Mouse (Mus musculus) midbrain, embryonic 13.5 days (tissue): Measurements from ENCODE around the gene Fam71e2. TPM values are rescaled to one million over a fixed set of nuclear protein-coding genes. Genes with fewer than 3 reads are reported as not detected.

Experiments used
- ATAC-seq: fragments of 200-750 bp; cut with Nextera tagmentation; 2 replicates; pipeline ENCODE4 v1.8.0; 2017; ENCODE audit warnings: mild to moderate bottlenecking, moderate TSS enrichment, moderate library complexity
- H3K27ac ChIP-seq: fragments of 300-500 bp; sonication (generic); 2 replicates; pipeline ENCODE4 v1.5.1; 2015; ENCODE audit warnings: inconsistent platforms, mild to moderate bottlenecking, moderate library complexity
- H3K27me3 ChIP-seq: fragments of 300-500 bp; sonication (generic); 2 replicates; pipeline ENCODE4 v1.6.1; 2015; ENCODE audit warnings: mild to moderate bottlenecking, inconsistent platforms
- H3K36me3 ChIP-seq: fragments of 300-500 bp; sonication (generic); 2 replicates; pipeline ENCODE4 v1.6.1; 2015; ENCODE audit warnings: mild to moderate bottlenecking, inconsistent platforms
- H3K4me1 ChIP-seq: fragments of 300-500 bp; sonication (generic); replicated peaks from 2 replicates; pipeline ENCODE4 v1.6.1; 2015; ENCODE audit warnings: inconsistent platforms
- H3K4me2 ChIP-seq: fragments of 300-500 bp; sonication (generic); replicated peaks from 2 replicates; pipeline ENCODE4 v1.6.1; 2015; ENCODE audit warnings: moderate library complexity, mild to moderate bottlenecking, inconsistent platforms
- H3K4me3 ChIP-seq: fragments of 300-500 bp; sonication (generic); replicated peaks from 2 replicates; pipeline ENCODE4 v1.5.1; 2015; ENCODE audit warnings: mild to moderate bottlenecking, inconsistent platforms
- H3K9ac ChIP-seq: fragments of 300-500 bp; sonication (generic); replicated peaks from 2 replicates; pipeline ENCODE4 v1.6.1; 2015; ENCODE audit warnings: mild to moderate bottlenecking, inconsistent platforms
- H3K9me3 ChIP-seq: fragments of 300-500 bp; sonication (generic); 2 replicates; pipeline ENCODE4 v1.6.1; 2016; ENCODE audit warnings: mild to moderate bottlenecking, inconsistent platforms
- WGBS: fragments of 180-500 bp; shearing (Covaris S2); methylation state at CpG from one replicate; pipeline ENCODE4 v1.1.7; 2015; 5-methylcytosine and 5-hydroxymethylcytosine counted together
- polyA plus RNA-seq: library from polyadenylated mRNA; unstranded; fragments of >200 nt; fragmentation: Nextera tagmentation; extraction: Ambion mirVana; gene quantifications from 2 replicates; pipeline ENCODE4 v1.2.1, GENCODE M21; 2015

Gene Fam71e2
- polyA plus RNA-seq, 1 experiment from 2014 or later: not detected

DNA sequence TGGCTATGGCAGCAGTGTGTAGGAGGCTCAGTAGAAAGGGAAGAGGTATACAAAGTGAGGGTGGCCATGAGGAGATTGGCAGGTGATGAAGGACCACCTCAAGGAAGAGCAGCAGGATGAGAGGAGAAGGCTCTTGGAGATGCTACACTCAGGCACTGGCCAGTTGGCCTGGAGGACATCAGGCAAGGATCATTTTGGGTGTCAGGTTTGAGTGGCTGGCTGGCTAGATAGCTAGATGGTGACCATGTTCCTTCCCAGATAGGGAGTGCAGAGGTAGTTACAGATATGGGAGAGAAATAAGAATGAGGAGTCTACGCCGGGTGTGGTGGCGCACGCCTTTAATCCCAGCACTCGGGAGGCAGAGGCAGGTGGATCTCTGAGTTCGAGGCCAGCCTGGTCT is 26.2 kb downstream of the Fam71e2 start:
- Histone ChIP-seq H3K9ac (no peak overlapping the region), H3K4me1 (peaks cover 39% of the 10 kb centered on the region), H3K27ac (no peak overlapping the region), H3K9me3 (no peaks in the 10 kb centered on the region), H3K4me3 (no peak overlapping the region), H3K4me2 (no peak overlapping the region), H3K36me3 (peaks cover 38% of the 10 kb centered on the region), H3K27me3 (no peaks in the 10 kb centered on the region)
- 96% methylated on average over 6 of the region's 6 CpGs for WGBS
- no peak for ATAC-seq

DNA sequence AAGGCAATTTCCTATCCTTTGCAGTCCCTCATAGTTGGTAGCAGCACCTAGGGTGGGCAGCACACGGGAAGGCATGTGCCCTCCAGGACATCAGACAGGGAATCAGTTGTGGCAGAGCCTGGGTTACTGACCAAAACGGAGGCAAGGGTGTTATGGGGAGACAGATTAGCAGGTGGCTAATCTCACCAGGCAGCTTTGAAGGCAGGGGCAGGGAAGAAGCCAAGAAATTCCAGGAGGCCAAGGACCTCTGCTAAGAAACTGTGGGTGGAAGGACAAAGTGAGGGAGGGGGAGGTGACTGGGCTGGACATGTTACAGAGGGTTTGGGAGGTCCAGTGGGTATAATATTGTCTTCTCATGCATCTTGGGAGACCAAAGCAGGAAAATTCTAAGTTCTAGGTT is 27.7 kb downstream of the Fam71e2 start:
- Histone ChIP-seq H3K4me1 (peaks cover 49% of the 10 kb centered on the region), H3K27ac (no peak overlapping the region), H3K36me3 (peaks cover 34% of the 10 kb centered on the region), H3K9ac (peak overlapping the region; percentile 92; the same call in 1 of the 2 replicates), H3K4me3 (no peak overlapping the region), H3K9me3 (no peaks in the 10 kb centered on the region), H3K4me2 (no peak overlapping the region), H3K27me3 (no peaks in the 10 kb centered on the region)
- no peak for ATAC-seq
- 75% methylated on average over 2 of the region's 2 CpGs for WGBS

DNA sequence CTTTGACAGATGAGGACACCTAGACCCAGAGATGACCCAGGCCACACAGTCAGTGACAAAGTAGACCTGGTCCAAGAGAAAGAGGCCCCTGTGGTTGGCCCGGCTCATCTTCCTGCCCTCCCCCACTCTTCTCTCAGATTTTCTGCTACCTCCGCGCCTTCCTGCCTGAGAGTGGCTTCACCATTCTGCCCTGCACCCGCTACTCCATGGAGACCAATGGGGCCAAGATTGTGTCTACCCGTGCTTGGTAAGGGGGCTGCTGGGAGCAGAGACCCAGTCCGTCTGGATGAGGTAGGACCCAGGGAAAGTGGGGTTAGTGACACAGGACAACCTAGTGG is 28.7 kb downstream of the Fam71e2 start:
- H3K9me3 ChIP-seq: no peaks in the 10 kb centered on the region
- no peak overlapping the region for H3K27ac ChIP-seq
- peaks cover 50% of the 10 kb centered on the region for H3K4me1 ChIP-seq
- H3K27me3 ChIP-seq: no peaks in the 10 kb centered on the region
- ATAC-seq: no peak
- peak overlapping the region; percentile 88 for H3K4me2 ChIP-seq
- peaks cover 34% of the 10 kb centered on the region for H3K36me3 ChIP-seq
- WGBS: 90% methylated on average over 6 of the region's 6 CpGs
- H3K4me3 ChIP-seq: no peak overlapping the region
- peak overlapping the region; percentile 92; the same call in 1 of the 2 replicates for H3K9ac ChIP-seq

DNA sequence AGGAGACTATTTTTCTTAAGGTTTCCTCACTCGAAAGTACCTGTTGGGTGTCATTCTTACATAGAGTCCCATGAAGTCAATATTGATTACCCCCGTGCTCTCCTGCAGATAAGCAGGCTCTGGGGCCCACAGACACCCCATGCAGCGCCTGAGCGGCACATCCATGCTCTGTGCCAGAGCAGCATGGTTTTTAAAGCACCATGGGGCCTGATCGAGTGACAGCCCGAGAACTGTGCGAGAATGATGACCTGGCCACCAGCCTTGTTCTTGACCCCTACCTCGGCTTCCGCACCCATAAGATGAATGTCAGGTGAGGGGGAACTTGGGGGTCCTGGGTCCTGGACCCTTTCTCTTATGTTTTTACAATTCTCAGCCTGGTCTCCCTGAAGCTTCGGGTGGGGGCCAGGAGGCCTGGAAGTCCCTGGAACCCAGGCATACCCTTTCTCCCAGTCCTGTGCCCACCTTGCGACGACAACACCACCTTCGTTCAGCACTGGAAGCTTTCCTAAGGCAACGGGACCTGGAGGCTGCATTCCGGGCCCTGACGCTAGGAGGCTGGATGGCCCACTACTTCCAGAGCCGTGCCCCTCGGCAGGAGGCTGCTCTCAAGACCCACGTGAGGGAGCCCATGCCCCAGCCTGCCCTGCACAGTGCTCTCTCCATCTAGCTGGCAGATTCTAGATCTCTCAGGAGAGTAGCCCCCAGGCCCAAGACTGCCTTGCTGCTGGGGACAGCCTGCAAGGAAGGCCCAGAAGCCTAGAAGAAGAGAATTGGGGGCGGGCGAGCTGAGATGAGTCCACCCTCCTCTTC is 29.2 kb downstream of the Fam71e2 start:
- WGBS: 75% methylated on average over 21 of the region's 21 CpGs
- Histone ChIP-seq H3K9me3 (no peaks in the 10 kb centered on the region), H3K4me3 (peak overlapping the region; percentile 78), H3K36me3 (peaks cover 31% of the 10 kb centered on the region), H3K27ac (peak overlapping the region; percentile 97), H3K27me3 (no peaks in the 10 kb centered on the region), H3K4me2 (peak overlapping the region; percentile 88), H3K4me1 (peaks cover 47% of the 10 kb centered on the region), H3K9ac (peak overlapping the region; percentile 92)
- no peak for ATAC-seq

DNA sequence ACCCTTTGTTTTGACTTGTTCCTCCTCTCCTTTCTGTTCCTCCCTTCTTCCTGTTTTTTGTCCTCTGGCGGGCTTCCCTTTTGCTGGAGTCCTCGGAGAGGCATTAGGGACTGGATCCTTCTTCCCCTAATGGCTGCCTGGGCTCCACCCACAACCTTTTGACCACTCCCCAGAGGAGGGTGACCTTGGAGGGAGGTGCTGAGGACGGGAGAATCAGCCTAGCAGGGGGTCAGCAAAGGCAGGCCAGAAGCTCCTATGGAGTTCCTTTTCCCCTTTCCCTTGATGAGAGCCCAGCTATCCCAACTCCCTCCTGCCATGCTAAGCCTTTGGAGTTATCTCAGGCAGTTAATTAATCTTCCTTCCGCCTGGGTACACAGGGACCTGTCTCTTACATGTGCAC is 30.0 kb downstream of the Fam71e2 start:
- Histone ChIP-seq H3K4me1 (peaks cover 44% of the 10 kb centered on the region), H3K9ac (peak overlapping the region; percentile 92), H3K4me2 (peak overlapping the region; percentile 88), H3K4me3 (peak overlapping the region; percentile 78), H3K9me3 (no peaks in the 10 kb centered on the region), H3K27ac (peak overlapping the region; percentile 97), H3K27me3 (no peaks in the 10 kb centered on the region), H3K36me3 (peaks cover 23% of the 10 kb centered on the region)
- ATAC-seq: no peak
- WGBS: 5% methylated on average over 4 of the region's 4 CpGs

DNA sequence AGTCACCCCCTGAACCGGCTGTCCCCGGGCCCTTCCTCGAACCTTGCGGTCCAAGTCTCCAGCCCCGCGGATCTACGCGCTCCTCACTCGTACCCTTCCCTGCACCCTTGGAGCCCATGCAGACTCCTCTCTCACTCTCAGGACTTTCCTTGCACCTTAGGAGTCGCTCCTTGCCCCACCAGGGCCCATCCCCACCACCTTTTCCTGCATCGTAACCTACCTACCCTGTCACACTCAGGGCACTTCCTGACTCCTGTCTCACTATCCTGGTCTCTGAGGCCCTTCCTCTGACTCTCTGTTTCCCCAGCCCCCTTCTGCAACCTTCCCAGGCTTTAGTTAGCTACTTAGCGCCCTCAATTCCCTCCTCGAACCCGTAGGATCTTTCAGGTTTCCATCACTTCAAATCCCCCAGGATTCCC is 30.8 kb downstream of the Fam71e2 start:
- peak; percentile 55; the same call in 1 of the 2 replicates for ATAC-seq

DNA sequence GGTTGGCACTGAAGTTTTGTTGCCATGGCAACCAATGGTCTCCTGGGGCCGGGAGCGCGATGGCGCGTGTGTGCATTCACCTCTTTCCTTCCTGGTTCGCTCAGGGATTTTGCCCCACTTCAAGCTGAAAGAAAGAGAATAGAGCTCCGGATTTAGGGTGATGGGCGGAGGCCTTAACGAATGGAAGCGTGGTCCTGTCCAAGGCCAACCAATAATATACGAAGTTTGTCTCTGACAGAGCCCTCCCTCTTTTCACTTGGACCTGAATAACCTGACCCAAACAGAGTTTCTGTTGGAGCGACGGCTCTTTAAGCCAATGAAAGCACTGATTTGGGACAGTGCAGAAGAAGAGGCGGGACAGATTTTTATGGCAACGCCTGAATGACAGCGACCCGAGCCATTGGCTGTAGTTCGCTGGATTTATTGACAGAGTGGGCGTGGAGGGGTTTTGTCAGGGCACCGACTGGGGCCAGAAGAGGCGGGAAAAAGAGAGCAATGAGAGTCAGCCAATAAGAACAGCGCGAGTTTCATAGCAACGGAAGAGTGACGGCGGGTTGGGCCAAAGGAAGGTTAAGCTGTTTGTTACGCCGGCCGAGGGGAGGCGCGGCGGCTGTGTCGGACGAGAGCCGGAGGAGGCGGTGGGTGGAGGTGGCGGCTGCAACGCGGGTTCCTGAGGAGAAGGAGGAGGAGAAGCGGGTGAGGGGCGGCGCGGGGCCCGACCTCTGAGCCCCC is 31.4 kb downstream of the Fam71e2 start, which contains the start of gene Kmt5c:
TSS of gene Kmt5c (plus strand) at position 572 of the 732 bp plus-strand sequence.
- no peaks in the 10 kb centered on the region for H3K9me3 ChIP-seq
- peak within 1 kb of the TSS; percentile 78 for H3K4me3 ChIP-seq
- peaks cover 12% of the 10 kb centered on the region for H3K36me3 ChIP-seq
- H3K9ac ChIP-seq: peak within 1 kb of the TSS; percentile 92
- peak; percentile 98 for ATAC-seq
- H3K27ac ChIP-seq: peak within 1 kb of the TSS; percentile 97
- no peaks in the 10 kb centered on the region for H3K27me3 ChIP-seq
- under 1% methylated on average over 41 of the region's 44 CpGs for WGBS
- peaks cover 44% of the 10 kb centered on the region for H3K4me1 ChIP-seq
- H3K4me2 ChIP-seq: peak within 1 kb of the TSS; percentile 88

More for the DNA sequence above, 30.8 kb downstream of the Fam71e2 start:
- Histone ChIP-seq H3K9ac (peak overlapping the region; percentile 92), H3K4me1 (peaks cover 44% of the 10 kb centered on the region), H3K27me3 (no peaks in the 10 kb centered on the region), H3K4me3 (peak overlapping the region; percentile 78), H3K4me2 (peak overlapping the region; percentile 88), H3K9me3 (no peaks in the 10 kb centered on the region), H3K36me3 (peaks cover 15% of the 10 kb centered on the region), H3K27ac (peak overlapping the region; percentile 97)
- WGBS: 1% methylated on average over 14 of the region's 14 CpGs

DNA sequence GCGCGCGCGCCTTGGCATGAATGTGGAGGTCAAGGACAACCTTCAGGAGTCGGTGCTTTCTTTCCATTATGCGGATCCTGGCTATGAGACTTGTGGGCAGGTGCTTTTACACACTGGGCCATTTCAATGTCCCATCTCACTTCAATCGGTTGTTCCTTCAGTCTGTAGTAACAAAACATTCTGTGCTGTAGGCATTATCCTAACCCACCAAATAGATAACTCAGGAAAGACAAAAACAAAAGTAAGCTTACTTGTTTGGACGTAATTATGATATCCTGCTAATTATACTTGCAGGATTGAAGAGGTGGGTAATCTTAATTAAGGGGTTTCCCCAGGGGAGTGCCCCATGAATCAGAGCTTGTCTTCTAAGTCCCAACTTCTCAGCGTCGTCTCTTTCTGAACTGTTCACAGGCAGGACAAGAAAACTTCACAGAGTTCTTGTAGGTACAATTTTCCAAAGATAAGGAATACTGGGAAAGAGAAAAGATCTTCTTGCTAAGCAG is 32.0 kb downstream of the Fam71e2 start:
- 39% methylated on average over 10 of the region's 10 CpGs for WGBS
- Histone ChIP-seq H3K4me2 (peak overlapping the region; percentile 59), H3K9ac (no peak overlapping the region; the same call in 1 of the 2 replicates), H3K36me3 (peaks cover 7% of the 10 kb centered on the region; the same call in 1 of the 2 replicates), H3K9me3 (no peaks in the 10 kb centered on the region), H3K4me3 (peak overlapping the region; percentile 34), H3K4me1 (peaks cover 44% of the 10 kb centered on the region), H3K27ac (peak overlapping the region; percentile 78), H3K27me3 (no peaks in the 10 kb centered on the region)
- no peak for ATAC-seq

DNA sequence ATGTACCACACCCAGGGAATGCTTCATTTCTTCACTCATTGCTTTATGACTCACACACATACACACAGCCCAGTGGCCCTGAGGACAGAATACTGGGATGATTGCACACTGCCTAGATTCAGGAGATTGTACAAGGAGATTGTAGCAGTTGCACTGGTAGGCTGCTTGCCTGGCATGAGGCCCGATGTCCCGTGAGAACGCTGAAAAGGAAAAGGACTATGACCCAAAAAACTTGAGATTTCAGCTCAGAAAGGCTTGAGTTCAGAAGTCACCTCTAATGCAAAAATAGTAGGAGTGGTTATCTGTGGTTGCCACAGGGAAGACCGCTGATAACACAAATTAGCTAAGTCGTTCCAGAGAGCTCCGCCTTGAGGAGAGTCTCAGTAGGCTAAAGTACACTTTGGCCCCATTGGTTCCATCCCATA is 38.1 kb downstream of the Fam71e2 start:
- H3K9me3 ChIP-seq: 0 out of 2 replicates have a peak, but pooled peaks cover 2% of the 10 kb centered on the region
- H3K4me1 ChIP-seq: no peaks in the 10 kb centered on the region
- no peak overlapping the region for H3K9ac ChIP-seq
- no peaks in the 10 kb centered on the region for H3K27me3 ChIP-seq
- H3K36me3 ChIP-seq: no peaks in the 10 kb centered on the region
- H3K4me3 ChIP-seq: no peak overlapping the region
- WGBS: 80% methylated on average over 6 of the region's 6 CpGs
- H3K27ac ChIP-seq: no peak overlapping the region
- no peak overlapping the region for H3K4me2 ChIP-seq
- no peak for ATAC-seq

DNA sequence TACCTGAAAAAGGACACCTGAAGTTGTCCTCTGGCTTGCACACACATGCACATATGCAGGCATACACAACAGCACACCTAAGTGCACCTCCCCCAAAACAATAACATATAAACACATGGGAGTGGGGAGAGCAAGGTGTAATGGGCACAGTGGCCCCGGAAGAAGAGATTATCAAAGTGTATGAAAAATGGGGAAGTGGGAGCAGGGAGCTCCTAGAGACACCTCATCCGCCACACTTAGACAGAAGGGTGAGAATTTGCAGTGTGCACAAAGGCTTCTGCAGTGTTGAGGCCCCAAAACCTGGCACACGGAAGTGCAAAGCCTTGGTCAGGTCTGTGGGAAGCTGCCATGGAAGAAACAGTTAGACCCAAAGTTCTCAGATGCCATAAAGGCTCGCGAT is 40.0 kb downstream of the Fam71e2 start:
- Histone ChIP-seq H3K27ac (no peak overlapping the region), H3K9me3 (0 out of 2 replicates have a peak, but pooled peaks cover 2% of the 10 kb centered on the region), H3K27me3 (no peaks in the 10 kb centered on the region), H3K4me1 (no peaks in the 10 kb centered on the region), H3K4me2 (no peak overlapping the region), H3K36me3 (no peaks in the 10 kb centered on the region), H3K9ac (no peak overlapping the region), H3K4me3 (no peak overlapping the region)
- 86% methylated on average over 5 of the region's 5 CpGs for WGBS
- no peak for ATAC-seq

DNA sequence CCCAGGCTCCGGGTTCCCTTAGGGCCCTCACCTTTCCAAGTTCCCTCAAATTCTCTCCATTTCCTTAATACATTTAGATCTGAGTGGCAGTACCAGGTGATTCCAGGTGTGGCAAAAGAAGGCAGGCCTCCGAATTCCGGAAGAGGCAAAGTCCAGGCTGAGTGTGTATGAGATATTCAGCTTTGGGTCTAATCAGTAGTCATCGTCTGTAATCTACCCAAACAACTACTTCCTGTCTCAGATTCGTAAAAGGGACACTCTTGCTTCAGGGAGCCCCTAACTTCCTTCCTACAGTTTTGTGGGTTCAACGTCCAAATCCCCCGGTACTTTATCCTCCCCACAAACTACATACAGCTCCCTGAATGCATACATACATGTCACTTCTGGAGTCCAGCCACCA is 45.9 kb downstream of the Fam71e2 start, which contains the start of gene Tmem150b:
TSS of gene Tmem150b (minus strand) at position 81 of the 400 bp plus-strand sequence.
- H3K4me2 ChIP-seq: no peak within 1 kb of the TSS; the same call in 1 of the 2 replicates
- no peaks in the 10 kb centered on the region for H3K4me1 ChIP-seq
- no peak within 1 kb of the TSS for H3K27ac ChIP-seq
- 0 out of 2 replicates have a peak, but pooled peaks cover 2% of the 10 kb centered on the region for H3K9me3 ChIP-seq
- H3K36me3 ChIP-seq: no peaks in the 10 kb centered on the region
- H3K9ac ChIP-seq: no peak within 1 kb of the TSS
- no peak for ATAC-seq
- no peak within 1 kb of the TSS for H3K4me3 ChIP-seq
- 89% methylated on average over 7 of the region's 7 CpGs for WGBS
- H3K27me3 ChIP-seq: no peaks in the 10 kb centered on the region

DNA sequence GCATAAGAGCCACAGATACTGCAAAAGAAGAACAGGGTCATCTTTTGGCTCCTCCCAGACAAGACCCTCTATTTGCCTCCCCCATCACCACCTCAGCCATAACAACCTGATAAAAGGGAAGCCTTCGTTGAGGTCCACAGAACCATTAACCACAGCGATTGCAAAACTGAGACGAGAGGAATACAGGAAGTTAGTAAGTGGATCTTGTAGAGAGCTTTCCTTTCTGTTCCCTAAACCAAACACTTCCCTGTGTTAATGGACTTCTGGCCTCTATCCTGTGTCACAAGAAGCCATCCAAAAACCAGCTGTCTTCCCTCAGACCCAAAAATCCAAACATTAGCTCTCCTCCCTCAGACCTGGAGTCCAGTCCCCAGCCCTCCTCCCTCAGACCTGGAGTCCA is 46.7 kb downstream of the Fam71e2 start:
- Histone ChIP-seq H3K27me3 (no peaks in the 10 kb centered on the region), H3K27ac (no peak overlapping the region), H3K4me2 (no peak overlapping the region), H3K4me1 (no peaks in the 10 kb centered on the region), H3K4me3 (no peak overlapping the region), H3K36me3 (no peaks in the 10 kb centered on the region), H3K9me3 (no peaks in the 10 kb centered on the region), H3K9ac (no peak overlapping the region)
- 73% methylated on average over 3 of the region's 3 CpGs for WGBS
- ATAC-seq: no peak
